Mouse (Mus musculus) c-Kit-negative CD71-positive TER-119-positive erythroid progenitor cells, embryonic 14.5 days (primary cell): ENCODE measurements around the gene Tubb4b.

ENCODE experiments used
- DNase-seq: peaks from one replicate; pipeline ENCODE4 v3.0.0-alpha.2; 2013; ENCODE audit warnings: low read depth, low spot score

Tubb4b gene

GRCm38 (mm10) chr2:25225811-25226379, 1.4 kb upstream of the Tubb4b start:
- DNase-seq: no peak

- peak; percentile 98 for DNase-seq
Measured at GRCm38 (mm10) chr2:25224766-25225752, 557 bp upstream of the Tubb4b start.

GRCm38 (mm10) chr2:25223681-25224491, 616 bp downstream of the Tubb4b start:
- DNase-seq: peak; percentile 86

GRCm38 (mm10) chr2:25221331-25221772, 3.1 kb downstream of the Tubb4b start:
- DNase-seq: no peak

GRCm38 (mm10) chr2:25218445-25218844, 6.1 kb downstream of the Tubb4b start, which contains the start of gene Fam166a:
TSS of gene Fam166a (plus strand) at chr2:25218745.
- DNase-seq: no peak

- no peak for DNase-seq
Measured at GRCm38 (mm10) chr2:25217666-25218065, 6.8 kb downstream of the Tubb4b start.

GRCm38 (mm10) chr2:25214444-25214843, 10.1 kb downstream of the Tubb4b start, which contains the start of gene Stpg3:
TSS of gene Stpg3 (minus strand) at chr2:25214637.
- DNase-seq: no peak

- no peak for DNase-seq
Measured at GRCm38 (mm10) chr2:25213266-25213865, 11.1 kb downstream of the Tubb4b start.

GRCm38 (mm10) chr2:25211121-25211670, 13.3 kb downstream of the Tubb4b start, which contains the start of gene Nelfb:
TSS of gene Nelfb (minus strand) at chr2:25211489.
- peak; percentile 64 for DNase-seq

- DNase-seq: no peak
Measured at GRCm38 (mm10) chr2:25210686-25211085, 13.8 kb downstream of the Tubb4b start.

- DNase-seq: no peak
Measured at GRCm38 (mm10) chr2:25207593-25207992, 16.9 kb downstream of the Tubb4b start.

GRCm38 (mm10) chr2:25203631-25204214, 20.8 kb downstream of the Tubb4b start:
- DNase-seq: no peak

GRCm38 (mm10) chr2:25200631-25201030, 23.9 kb downstream of the Tubb4b start:
- no peak for DNase-seq

- no peak for DNase-seq
Measured at GRCm38 (mm10) chr2:25197946-25198345, 26.6 kb downstream of the Tubb4b start.

- no peak for DNase-seq
Measured at GRCm38 (mm10) chr2:25197191-25197590, 27.3 kb downstream of the Tubb4b start.

GRCm38 (mm10) chr2:25196172-25196954, 28.1 kb downstream of the Tubb4b start, which contains the start of gene Tor4a:
TSS of gene Tor4a (minus strand) at chr2:25196886.
- DNase-seq: no peak

- DNase-seq: no peak
Measured at GRCm38 (mm10) chr2:25195211-25196156, 29.0 kb downstream of the Tubb4b start.

- DNase-seq: no peak
Measured at GRCm38 (mm10) chr2:25194486-25195171, 29.9 kb downstream of the Tubb4b start.
